Mouse (Mus musculus): ENCODE measurements around the gene Gm20388. TPM values are rescaled to one million over a fixed set of nuclear protein-coding genes. Genes with fewer than 3 reads are reported as not detected.

Gm20388 gene
- polyA plus RNA-seq, 1 experiment from 2014 or later, result not detected

DNA sequence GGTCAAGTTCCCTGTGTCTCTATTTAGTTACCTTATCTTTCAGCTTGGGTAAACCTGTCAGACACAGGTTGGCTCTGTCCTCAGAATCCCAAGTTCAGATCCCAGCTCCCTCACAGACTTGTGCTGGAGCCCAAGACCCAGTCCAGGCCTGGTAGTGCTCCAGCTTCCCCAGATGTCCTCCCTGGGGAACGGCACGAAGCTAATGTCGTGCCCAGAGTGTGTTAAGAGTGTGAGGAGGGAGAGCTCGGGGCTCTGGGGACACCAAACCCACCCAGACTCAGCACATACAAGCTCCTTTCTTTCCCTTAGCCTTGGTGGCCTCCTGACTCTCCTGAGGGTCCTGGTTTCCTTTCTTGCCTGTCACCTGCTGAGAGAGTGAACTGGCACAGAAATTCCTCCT is 1389.4 kb downstream of the Gm20388 start:
- Histone ChIP-seq H3K27me3 (peaks cover 6% of the 10 kb centered on the region; the same call in 1 of the 2 replicates), H3K27ac (no peak overlapping the region), H3K9ac (no peak overlapping the region), H3K4me1 (replicated peaks) (peaks cover 21% of the 10 kb centered on the region), H3K4me3 (no peak overlapping the region), H3K36me3 (no peaks in the 10 kb centered on the region), H3K9me3 (replicated peaks) (no peaks in the 10 kb centered on the region), H3K4me2 (no peak overlapping the region)
- ATAC-seq (replicated peaks; ENCODE audit: insufficient number of reproducible peaks, insufficient read depth, low FRiP score, low read depth), result no peak
- 51% methylated on average over 4 of the region's 4 CpGs for WGBS

- H3K27me3 ChIP-seq, result peaks cover 6% of the 10 kb centered on the region; the same call in 1 of the 2 replicates
- H3K4me1 ChIP-seq (replicated peaks), result peaks cover 20% of the 10 kb centered on the region
- no peaks in the 10 kb centered on the region for H3K9me3 ChIP-seq (replicated peaks)
- H3K27ac ChIP-seq, result peak overlapping the region; percentile 62
- 35% methylated on average over 28 of the region's 28 CpGs for WGBS
- peak overlapping the region; percentile 55 for H3K4me2 ChIP-seq
- no peak overlapping the region for H3K9ac ChIP-seq
- ATAC-seq (replicated peaks; ENCODE audit: insufficient number of reproducible peaks, insufficient read depth, low FRiP score, low read depth), result peak; percentile 53; the same call in 1 of the 2 replicates
- H3K36me3 ChIP-seq, result no peaks in the 10 kb centered on the region
- H3K4me3 ChIP-seq, result no peak overlapping the region
Measured at GRCm38 (mm10) chr8:121300501-121301411, 1390.1 kb downstream of the Gm20388 start.

DNA sequence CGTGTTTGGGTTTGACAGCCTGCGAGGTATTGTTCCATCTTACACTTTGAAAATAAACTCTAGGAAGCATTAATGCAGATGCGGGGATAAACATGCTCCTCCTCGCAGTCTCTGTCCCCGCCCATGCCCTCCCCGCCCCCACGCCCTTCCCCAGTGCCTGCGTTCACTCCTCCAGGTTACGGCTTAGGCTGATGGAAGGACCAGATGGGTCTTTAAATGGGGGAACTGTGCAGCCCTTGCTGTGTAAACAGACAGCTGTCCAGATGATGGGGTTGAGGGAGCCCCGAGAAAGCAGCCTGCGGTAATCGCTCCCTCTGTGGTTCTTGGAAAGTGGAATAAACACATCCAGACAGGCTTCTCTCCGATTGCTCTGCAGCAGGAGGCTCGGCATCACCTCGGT is 1390.8 kb downstream of the Gm20388 start:
- Histone ChIP-seq H3K27me3 (peaks cover 6% of the 10 kb centered on the region; the same call in 1 of the 2 replicates), H3K4me1 (replicated peaks) (peaks cover 22% of the 10 kb centered on the region), H3K4me2 (peak overlapping the region; percentile 55), H3K9ac (no peak overlapping the region), H3K9me3 (replicated peaks) (no peaks in the 10 kb centered on the region), H3K27ac (peak overlapping the region; percentile 62), H3K36me3 (no peaks in the 10 kb centered on the region), H3K4me3 (0 out of 2 replicates have a peak overlapping the region, but pooled peaks have one; percentile 8)
- ATAC-seq (replicated peaks; ENCODE audit: insufficient number of reproducible peaks, insufficient read depth, low FRiP score, low read depth), result peak; percentile 45; the same call in 1 of the 2 replicates
- WGBS, result 13% methylated on average over 15 of the region's 15 CpGs

- Histone ChIP-seq H3K27ac (peak overlapping the region; percentile 59), H3K9me3 (replicated peaks) (no peaks in the 10 kb centered on the region), H3K27me3 (peaks cover 6% of the 10 kb centered on the region; the same call in 1 of the 2 replicates), H3K9ac (no peak overlapping the region), H3K4me2 (peak overlapping the region; percentile 55), H3K4me3 (0 out of 2 replicates have a peak overlapping the region, but pooled peaks have one; percentile 8), H3K36me3 (no peaks in the 10 kb centered on the region), H3K4me1 (replicated peaks) (peaks cover 24% of the 10 kb centered on the region)
- 47% methylated on average over 10 of the region's 10 CpGs for WGBS
- ATAC-seq (replicated peaks; ENCODE audit: insufficient number of reproducible peaks, insufficient read depth, low FRiP score, low read depth), result no peak
Measured at GRCm38 (mm10) chr8:121301978-121302649, 1391.5 kb downstream of the Gm20388 start.

DNA sequence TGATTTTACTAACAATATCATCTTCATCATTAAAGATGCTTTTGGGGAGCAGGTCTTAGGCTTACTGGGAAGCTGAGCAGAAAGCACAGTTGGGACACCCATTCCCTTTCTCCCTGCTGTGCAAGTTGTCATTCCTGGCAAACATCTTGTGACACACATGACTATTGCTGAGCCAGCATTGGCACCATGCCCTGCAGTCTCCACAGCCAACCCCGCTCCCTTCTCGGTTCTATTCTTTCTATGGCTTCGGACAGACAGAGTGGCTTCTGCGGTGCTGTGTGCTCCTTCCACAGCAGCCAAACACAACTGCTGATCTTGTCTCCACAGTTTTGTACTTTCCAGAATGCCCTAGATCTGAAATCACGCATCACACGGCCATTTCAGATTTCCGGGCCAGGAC is 1397.1 kb downstream of the Gm20388 start:
- Histone ChIP-seq H3K27ac (no peak overlapping the region), H3K4me1 (replicated peaks) (peaks cover 22% of the 10 kb centered on the region), H3K4me3 (no peak overlapping the region), H3K27me3 (0 out of 2 replicates have a peak, but pooled peaks cover 6% of the 10 kb centered on the region), H3K9ac (no peak overlapping the region), H3K9me3 (replicated peaks) (no peaks in the 10 kb centered on the region), H3K36me3 (no peaks in the 10 kb centered on the region), H3K4me2 (no peak overlapping the region)
- ATAC-seq (replicated peaks; ENCODE audit: insufficient number of reproducible peaks, insufficient read depth, low FRiP score, low read depth), result no peak
- 55% methylated on average over 7 of the region's 7 CpGs for WGBS

DNA sequence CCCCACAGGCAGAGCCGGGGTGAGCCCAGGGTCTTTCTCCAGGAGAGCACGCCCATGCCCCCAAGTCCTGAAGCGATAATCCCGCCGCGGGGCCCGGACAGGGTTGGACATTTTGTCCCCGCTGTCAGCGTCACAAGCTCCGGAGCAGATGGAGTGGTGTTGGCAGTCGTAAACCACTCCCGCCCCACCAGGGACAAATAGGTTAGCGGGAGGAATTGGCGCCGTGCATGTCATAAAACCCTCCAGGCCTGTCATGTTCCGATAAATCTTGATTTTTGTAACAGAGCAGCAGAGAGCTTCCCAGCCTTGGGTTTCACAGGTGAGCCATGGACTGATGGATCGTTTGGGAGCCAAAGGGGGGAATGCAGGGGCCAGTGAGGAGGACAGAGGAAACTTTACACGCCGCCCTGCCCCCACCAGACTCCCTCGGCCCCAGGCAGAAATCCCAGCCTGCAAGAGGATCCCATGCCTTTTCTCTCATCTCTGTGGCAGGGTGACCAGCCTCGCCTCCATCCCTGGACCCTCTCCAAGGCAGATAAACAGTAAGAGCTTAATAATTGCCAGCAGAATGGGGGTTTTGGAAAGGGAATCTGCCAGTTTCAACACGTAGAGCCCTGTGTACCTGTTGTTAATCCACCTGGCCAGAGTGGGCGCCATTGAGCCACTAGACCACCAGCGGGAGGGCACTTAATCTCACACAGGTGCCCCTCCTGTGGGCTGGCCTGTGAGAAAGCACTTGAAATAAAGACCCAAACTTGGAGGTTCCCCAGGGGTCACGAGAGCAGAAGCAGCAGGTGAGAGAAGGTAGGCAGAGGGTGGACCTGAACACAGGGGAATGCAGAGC is 1400.6 kb downstream of the Gm20388 start:
- no peak for ATAC-seq (replicated peaks; ENCODE audit: insufficient number of reproducible peaks, insufficient read depth, low FRiP score, low read depth)

DNA sequence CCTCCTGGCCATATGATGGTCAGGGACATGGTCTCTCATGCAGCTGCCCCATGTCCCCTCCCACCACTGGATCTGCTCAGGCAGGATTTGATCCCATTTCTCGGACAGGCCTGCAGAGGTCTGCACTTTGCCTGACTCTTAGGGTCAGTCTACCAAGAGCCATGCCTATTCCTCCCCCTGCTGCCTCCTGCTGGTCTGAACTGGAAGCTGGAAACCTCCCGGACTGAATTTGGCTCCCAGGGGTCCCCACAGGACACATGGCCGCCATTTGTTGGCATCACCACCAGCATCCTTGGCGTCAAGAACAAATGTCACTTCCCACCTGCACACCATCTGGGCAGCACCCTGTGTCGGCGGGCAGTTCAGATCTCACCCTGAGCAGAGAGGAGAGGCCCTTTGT is 1402.8 kb downstream of the Gm20388 start:
- Histone ChIP-seq H3K36me3 (no peaks in the 10 kb centered on the region), H3K4me3 (no peak overlapping the region), H3K9me3 (replicated peaks) (no peaks in the 10 kb centered on the region), H3K4me2 (no peak overlapping the region), H3K9ac (no peak overlapping the region), H3K27me3 (0 out of 2 replicates have a peak, but pooled peaks cover 4% of the 10 kb centered on the region), H3K27ac (no peak overlapping the region), H3K4me1 (replicated peaks) (peaks cover 36% of the 10 kb centered on the region)
- no peak for ATAC-seq (replicated peaks; ENCODE audit: insufficient number of reproducible peaks, insufficient read depth, low FRiP score, low read depth)
- 57% methylated on average over 6 of the region's 6 CpGs for WGBS

More for the DNA sequence above, 1400.6 kb downstream of the Gm20388 start:
- H3K9ac ChIP-seq, result peak overlapping the region; percentile 9
- H3K4me3 ChIP-seq, result peak overlapping the region; percentile 30
- 22% methylated on average over 25 of the region's 25 CpGs for WGBS
- no peaks in the 10 kb centered on the region for H3K36me3 ChIP-seq
- H3K9me3 ChIP-seq (replicated peaks), result no peaks in the 10 kb centered on the region
- H3K27me3 ChIP-seq, result 0 out of 2 replicates have a peak, but pooled peaks cover 4% of the 10 kb centered on the region
- peak overlapping the region; percentile 54 for H3K4me2 ChIP-seq
- H3K27ac ChIP-seq, result peak overlapping the region; percentile 45
- H3K4me1 ChIP-seq (replicated peaks), result peaks cover 37% of the 10 kb centered on the region

DNA sequence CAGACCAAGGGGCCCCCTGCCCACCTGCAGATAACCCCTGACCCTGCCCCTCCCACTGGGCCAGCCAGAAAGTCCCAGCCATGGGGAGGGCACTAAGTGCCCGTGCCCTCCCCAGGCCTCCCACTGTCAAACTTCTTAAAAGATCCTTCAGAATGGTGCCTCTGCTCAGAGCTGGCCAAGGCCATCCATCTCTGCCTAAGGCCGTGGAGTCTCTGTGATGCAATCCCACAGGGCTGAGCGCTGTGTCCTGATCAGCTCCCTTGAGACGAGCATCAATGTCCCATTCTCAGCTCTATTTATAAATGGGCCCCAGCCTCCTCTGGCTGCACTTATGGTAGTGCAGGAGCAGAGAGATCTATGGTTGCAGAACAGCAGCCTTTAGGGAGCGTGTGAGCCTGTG is 1403.4 kb downstream of the Gm20388 start:
- 77% methylated on average over 5 of the region's 5 CpGs for WGBS
- Histone ChIP-seq H3K27me3 (0 out of 2 replicates have a peak, but pooled peaks cover 4% of the 10 kb centered on the region), H3K27ac (no peak overlapping the region), H3K4me2 (no peak overlapping the region), H3K4me1 (replicated peaks) (peaks cover 36% of the 10 kb centered on the region), H3K36me3 (no peaks in the 10 kb centered on the region), H3K4me3 (no peak overlapping the region), H3K9ac (no peak overlapping the region), H3K9me3 (replicated peaks) (no peaks in the 10 kb centered on the region)
- ATAC-seq (replicated peaks; ENCODE audit: insufficient number of reproducible peaks, insufficient read depth, low FRiP score, low read depth), result no peak

DNA sequence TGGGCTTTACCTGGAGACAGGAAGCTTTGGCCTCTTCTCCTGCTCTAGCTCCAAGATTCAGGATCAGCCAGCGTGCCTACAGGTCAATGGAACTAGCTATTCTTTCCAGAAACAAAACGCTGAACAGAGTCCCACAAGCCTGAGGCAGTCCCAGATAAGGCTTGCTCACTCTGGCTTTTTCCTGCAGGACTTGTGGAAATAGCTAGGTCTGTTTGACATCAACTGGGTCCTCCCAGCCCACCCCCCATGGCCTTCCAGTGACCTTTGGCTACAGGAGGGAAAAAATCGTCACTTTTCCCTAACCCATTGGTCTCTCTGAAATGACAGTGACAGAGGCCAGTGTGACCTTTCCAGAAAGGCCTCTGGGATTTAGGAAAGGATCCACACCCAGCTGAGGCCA is 1404.9 kb downstream of the Gm20388 start:
- WGBS, result 22% methylated on average over 3 of the region's 3 CpGs
- peak; percentile 47; the same call in 1 of the 2 replicates for ATAC-seq (replicated peaks; ENCODE audit: insufficient number of reproducible peaks, insufficient read depth, low FRiP score, low read depth)
- Histone ChIP-seq H3K4me2 (peak overlapping the region; percentile 4; the same call in 1 of the 2 replicates), H3K9me3 (replicated peaks) (no peaks in the 10 kb centered on the region), H3K9ac (peak overlapping the region; percentile 19), H3K27ac (peak overlapping the region; percentile 74), H3K27me3 (0 out of 2 replicates have a peak, but pooled peaks cover 4% of the 10 kb centered on the region), H3K4me1 (replicated peaks) (peaks cover 36% of the 10 kb centered on the region), H3K36me3 (no peaks in the 10 kb centered on the region), H3K4me3 (no peak overlapping the region)

DNA sequence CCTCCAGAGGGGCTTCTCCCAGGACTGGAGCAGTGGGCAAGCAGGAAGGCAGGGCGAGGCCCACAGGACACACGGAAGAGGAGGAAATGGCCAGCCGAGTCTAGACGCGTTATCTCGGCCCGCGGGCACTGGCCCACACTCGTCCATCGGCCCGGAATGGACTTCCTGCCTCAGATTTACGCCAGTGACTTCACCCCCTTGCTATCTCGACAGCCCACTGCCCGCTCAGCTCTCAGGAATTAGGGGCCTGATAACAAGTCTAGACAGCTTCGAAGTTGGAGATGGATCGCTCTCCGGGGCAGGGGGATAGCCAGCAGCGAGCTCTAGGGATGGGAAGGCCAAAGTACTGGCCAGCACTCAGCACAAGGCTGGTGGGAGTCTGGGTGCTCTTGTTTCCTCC is 1405.4 kb downstream of the Gm20388 start:
- peak; percentile 59 for ATAC-seq (replicated peaks; ENCODE audit: insufficient number of reproducible peaks, insufficient read depth, low FRiP score, low read depth)
- 6% methylated on average over 18 of the region's 18 CpGs for WGBS
- Histone ChIP-seq H3K9me3 (replicated peaks) (no peaks in the 10 kb centered on the region), H3K4me1 (replicated peaks) (peaks cover 31% of the 10 kb centered on the region), H3K4me3 (no peak overlapping the region), H3K27me3 (0 out of 2 replicates have a peak, but pooled peaks cover 4% of the 10 kb centered on the region), H3K4me2 (peak overlapping the region; percentile 4; the same call in 1 of the 2 replicates), H3K36me3 (no peaks in the 10 kb centered on the region), H3K9ac (peak overlapping the region; percentile 19), H3K27ac (peak overlapping the region; percentile 74)
